Mouse (Mus musculus): Measurements from ENCODE around the gene Lmntd2.

The Lmntd2 gene

DNA sequence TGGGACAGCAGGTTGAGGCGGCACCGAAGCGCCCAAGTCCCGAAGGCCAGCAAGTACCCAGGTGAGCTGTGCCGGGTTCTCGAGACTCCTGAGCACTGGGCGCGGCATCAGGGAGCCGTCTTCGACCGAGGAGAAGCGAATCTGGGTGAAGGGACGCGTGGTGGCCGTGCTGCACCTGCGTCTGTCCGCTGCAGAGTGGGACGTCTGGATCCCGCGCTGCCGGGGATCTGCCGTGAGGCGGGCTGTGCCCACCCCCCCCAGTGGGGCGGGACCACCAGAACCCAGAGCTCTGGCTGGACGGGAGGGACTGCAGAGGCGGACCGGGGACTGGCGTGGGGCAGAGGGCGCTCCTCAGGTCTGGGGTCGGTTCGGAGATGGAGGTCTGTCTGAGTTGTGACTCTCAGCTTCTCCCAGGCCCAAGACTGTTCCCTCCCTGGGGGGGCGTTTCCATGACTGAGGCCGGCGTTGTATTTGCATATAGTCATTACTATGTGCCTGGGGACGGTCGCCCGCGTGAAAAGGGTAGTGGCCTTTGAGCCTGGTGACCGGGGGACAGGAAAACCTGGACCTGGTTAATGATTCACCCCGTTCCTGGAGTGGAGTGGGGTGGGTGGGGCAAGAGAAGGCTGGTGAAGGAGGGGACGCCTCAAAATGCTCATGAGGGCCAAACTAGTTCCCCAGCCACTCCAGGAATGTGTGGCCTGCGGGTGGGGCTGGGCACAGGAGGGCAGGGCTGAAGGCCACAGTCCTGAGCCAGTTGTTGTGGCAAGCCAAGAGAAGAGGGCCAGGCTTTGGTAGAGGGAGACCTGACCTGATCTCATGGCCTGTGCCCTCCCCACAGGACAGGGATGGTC, 2.2 kb upstream of the Lmntd2 start:
- peak; percentile 65 for DNase-seq (ENCODE audit: low read depth, low spot score)

DNA sequence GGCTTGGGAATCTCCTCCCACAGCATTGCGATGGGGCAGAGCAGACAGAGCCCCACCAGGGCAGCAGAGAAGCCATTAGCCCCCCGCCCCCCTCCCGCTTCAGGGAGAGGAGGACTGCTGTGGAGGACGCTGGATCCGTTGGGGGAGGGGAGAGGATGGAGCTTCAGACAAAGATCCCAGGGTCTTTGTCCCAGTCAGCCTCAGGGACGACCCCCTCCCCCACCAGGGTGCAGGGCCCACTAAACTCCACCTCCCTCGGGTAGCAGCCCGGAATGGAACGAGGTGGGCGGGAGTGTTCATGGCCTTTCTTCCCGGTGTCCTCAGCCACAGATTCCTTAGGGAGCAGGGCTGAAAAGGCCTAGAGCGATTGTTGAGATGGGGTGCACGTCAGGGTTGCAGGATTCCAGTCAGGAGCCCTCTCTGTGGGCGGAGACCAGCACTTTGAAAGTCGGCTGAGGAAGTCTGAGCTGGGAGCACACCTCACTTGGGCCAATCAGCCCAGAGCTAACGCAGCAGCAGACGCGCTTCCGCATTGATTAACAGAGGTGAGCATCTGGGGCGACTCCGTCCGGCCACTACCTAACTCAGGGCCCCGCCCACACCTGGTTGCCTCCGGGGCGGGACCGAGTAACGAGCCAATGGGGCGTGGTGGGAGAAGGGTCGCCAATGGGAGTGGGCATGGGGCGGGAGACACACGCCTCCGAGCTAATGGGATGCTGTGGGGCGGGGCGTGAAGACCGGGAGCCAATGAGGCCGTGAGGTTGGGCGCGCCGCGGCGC, 1.4 kb upstream of the Lmntd2 start, which contains the start of gene Rassf7:
TSS of gene Rassf7 (plus strand) at position 760 of the 779 bp plus-strand sequence.
- DNase-seq (ENCODE audit: low read depth, low spot score) = peak; percentile 99

DNA sequence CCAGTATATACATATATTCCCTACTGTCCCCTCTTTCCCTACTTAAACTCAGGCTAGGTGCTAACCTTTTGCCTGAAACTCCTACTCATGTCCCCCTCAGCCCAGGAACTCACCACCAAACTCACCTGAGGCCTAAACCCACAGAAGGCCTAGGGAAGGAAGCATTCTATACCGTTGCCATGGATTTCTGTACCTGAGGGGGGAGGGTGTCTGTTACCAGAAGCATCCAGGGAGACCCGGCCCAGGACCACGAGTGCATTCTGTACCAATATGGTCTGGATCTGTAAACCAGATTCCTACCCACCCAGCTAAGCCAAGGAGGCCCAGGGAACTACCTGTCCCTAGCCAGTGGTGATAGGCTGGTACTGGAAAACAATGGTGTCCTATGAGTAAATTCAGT, 430 bp upstream of the Lmntd2 start:
- no peak for DNase-seq (ENCODE audit: low read depth, low spot score)

DNA sequence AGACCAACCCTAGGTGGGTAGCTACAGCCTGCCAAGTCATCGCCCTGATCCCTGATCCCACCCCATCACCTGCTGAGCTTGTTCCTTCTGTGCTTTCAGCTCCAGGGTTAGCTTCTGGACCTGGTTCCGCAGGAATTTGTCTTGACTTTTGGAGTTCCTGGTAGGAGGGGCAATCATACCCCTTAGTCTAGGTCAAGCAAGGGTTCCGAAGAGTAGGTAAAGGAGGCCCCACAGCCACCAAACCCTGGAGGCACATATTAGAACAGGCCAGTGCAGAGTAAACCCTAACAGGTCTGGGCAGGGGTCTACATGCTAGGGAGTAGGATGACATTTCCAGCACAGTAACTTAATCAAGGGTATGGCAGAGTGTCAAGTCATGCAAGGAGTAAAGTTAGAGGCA, 747 bp downstream of the Lmntd2 start:
- no peak for DNase-seq (ENCODE audit: low read depth, low spot score)

DNA sequence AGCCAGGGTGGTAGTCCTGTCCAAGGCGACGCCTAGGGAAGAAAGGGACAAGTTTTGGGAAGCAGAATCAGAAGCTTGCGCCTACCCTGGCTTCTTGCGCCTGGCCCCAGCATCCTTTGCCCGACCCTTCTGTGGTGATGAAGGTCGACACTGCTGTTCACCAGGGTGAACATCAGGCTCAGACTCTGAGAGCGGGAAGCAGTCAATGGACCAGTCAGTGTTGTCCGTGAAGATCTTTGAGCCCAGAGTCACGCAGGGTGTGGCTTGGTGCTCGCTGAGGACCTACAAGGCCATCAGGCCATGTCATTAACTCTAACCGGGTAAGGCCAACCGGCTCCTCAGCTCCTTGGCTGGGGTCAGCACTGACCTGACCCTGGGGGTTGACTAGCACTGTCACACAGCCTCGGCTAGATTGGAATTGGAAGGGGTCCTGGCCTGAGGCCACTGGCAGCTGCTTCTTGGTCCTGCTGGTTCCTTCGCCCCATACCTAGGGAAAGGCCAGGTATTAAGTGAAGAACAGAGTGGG, 3.2 kb downstream of the Lmntd2 start:
- DNase-seq (ENCODE audit: low read depth, low spot score) = no peak

DNA sequence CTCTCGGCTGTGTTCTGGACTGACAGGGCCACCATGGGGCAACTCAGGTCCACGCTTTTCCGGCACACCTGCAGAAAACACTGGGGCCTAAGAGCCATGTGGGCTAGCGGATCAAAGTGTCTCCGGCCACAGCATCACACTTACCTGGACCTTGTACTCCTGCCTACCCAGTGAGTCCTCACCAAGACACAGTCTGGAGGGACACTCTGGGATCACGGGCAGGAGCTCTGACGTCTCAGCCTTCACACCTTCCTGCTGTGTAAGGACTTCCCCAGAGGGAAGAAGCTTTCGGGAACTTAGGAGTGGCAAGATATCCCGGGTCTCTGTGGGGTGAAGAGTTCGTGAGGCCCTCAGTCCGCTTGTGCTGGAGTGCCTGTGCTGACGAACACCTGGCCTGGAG, 3.7 kb downstream of the Lmntd2 start:
- no peak for DNase-seq (ENCODE audit: low read depth, low spot score)

DNA sequence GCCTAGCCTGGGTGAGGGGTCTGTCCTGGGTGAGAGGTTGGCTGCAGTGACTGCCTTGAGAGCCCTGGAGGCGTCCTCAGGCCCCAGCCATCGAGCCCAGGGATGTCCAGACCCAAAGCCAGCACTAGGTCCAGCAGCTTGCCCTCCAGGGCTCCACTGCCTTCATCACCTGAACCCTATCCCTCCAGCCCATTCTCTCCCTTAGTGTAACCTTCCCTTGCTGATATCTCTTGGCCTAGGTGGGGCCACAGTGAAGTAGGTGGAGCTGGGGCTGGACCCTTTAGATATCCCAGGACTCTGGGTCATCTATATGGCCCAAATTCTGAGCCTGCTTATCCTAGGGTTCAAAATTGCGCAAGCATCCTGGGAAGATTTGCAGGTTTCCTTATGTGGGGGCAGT, 4.4 kb downstream of the Lmntd2 start:
- no peak for DNase-seq (ENCODE audit: low read depth, low spot score)

DNA sequence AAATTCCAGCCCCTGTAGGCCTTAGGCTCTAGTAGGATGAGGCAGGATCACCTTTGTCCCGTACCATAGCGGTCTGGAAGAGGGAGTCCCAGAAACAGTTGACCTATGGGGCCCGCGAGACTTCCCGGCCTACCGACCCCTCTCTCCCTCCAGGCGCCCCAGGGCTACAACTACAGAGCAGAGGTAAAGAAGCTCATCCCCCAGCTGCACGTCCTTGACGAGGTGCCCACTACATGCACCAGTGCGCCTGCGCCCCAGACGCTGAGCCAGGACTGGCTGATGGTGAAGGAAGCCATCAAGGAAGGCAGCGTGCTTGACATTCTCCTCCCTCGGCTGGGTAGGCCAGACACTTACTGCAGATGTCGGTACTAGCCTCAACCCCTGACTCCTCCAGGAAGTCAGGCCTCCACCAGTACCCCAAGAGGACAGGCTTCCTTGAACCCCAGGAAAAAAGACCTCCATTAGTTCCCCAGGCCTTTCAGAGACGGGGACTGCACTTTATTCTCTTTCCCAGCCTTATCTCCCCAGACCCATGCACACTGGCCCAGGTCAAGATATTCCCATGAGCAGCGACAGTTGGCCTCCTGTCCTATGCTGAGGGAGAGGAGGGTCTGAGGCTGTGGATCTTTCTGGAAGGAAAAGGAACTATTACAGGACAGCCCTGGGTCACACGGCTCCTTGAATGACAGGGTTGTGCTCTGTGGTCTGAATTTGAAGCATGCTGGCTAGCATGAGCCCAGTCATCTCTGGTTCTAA, 7.5 kb downstream of the Lmntd2 start:
- DNase-seq (ENCODE audit: low read depth, low spot score) = no peak

DNA sequence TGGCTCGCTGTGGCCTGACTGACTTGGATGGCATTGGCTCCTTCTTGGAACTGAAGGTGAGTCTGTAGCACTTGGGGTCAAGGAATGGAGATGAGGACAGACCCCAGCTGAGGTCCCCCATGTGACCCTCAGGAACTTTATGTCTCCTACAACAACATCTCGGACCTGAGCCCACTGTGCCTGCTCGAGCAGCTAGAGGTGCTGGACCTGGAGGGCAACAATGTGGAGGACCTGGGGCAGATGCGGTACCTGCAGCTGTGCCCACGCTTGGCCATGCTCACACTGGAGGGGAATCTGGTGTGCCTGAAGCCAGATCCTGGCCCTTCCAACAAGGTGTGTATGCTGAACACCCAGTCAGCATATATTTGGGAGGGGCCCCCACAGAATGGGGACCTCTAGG, 8.4 kb downstream of the Lmntd2 start:
- DNase-seq (ENCODE audit: low read depth, low spot score) = no peak

DNA sequence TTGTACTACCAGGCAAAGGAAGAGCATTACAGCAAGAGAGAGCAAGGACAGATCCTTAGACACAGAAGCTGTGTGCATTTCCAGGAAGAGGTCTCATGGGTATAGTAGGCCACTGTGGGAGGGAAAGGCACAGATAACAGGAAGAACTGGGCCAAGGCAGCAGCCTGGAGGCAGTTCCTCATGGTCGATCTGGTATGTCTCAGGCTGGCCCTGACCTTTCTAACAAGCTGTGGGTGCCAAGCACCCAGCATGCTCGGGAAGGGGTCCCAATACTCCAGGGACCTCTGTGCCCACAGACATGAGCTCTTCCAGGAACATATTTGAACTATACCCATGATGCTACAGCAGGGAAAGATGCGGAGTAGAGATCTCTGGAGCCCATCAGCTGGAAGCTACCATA, 9.3 kb downstream of the Lmntd2 start:
- no peak for DNase-seq (ENCODE audit: low read depth, low spot score)

DNA sequence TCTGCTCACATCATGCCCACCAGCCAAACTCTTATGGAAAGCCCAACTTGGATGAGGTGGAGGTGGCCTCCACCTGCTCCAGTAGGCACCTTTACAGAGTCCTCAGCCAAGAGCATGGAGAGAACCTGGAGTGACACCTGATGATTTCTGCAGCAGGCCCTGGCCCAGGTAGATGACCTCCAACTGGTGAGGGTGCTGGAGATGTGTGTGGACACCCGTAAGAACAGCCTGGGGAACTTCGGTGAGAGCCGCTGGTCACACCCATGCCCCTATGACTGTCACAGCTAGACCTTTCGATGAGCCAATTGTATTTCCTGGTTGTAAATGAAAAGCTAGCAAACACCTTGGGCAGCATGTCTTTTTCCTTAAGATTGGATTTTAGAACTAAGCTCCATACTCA, 15.8 kb downstream of the Lmntd2 start:
- no peak for DNase-seq (ENCODE audit: low read depth, low spot score)

DNA sequence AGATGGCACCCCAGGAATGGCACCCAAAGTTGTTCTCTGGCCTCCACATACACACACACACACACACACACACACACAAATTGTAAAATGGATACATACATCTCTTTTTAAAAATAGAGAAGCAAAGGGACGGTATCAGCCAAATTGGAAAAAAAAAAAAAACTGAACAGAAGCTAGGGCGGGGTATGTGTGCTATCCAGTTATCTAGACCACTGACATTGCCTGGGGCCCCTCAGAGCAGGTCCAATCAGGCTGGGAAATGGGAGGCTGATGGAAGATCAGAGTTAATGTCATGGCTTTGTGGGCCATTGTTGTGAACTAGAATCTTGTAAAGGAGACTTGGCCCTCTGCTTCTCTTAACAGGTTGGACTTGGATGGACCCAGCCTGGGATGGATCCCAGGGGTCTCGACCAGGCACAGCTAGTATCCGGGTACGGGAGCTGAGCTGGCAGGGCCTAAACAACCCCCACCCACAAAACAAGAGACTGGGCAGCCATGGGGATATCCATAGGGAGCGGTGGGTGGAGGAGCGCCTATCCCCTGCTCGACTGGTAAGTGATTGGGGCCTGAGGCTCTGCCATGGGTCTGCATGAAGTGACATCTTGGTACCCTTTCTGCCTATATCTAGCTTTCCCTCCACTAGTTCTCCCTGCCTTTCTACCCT, 17.1 kb downstream of the Lmntd2 start:
- DNase-seq (ENCODE audit: low read depth, low spot score) = no peak

DNA sequence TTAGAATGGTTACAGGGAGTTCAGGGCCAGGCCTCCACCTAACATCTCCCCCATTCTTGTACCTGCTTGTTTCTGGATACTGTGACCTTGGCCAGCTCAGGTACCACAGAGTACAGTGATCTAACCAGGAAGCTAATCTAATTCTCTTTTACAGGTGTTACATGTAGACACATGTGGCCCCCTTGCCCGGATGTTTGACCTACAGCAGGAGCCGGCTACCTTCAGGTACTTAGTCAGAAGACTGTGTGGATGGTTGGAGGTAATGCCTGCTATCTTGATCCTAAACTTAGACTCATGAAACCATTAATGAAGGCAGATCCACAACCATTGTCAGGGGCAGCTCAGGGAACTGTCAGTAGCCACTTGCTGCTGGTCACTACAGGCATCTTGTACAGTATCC, 18.1 kb downstream of the Lmntd2 start:
- no peak for DNase-seq (ENCODE audit: low read depth, low spot score)

DNA sequence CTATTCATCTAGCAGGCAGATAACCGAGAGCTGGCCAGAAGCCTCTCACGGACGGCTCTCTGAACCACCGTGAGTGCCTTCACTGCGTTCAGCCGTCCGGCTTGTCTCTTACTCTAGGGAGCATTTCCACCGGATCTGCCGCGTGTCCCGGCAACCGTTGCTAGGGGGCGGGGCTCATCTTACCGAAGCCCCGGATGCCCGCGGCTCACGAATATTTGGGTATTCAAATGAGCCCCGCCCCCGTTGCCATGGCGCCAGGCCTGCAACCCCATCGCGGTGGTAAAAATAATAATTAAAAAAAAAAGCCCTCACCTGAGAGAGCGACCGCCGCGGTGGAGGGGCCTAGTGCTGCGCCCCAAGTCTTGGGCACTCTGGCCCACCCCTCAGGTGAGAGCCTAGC, 19.1 kb downstream of the Lmntd2 start:
- peak; percentile 90 for DNase-seq (ENCODE audit: low read depth, low spot score)

DNA sequence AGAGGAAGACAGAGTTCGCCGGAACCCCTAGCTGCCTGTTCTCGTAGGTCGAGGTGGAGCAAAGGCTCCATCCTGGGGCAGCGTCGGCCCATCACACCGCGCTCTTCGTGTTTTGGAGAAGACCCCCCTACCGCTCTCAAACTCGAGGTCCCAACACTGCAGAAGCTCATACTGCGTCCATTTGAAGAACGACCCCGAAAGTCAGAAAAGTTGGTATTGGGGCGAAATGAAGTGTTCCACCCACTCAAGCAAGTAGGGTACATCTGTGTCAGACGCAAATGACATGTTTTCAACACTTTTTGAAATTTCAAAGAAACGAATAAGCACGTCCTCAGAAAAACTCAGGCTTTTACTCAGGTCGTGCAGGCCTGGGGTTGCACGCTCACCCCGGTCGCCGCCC, 19.5 kb downstream of the Lmntd2 start:
- no peak for DNase-seq (ENCODE audit: low read depth, low spot score)

DNA sequence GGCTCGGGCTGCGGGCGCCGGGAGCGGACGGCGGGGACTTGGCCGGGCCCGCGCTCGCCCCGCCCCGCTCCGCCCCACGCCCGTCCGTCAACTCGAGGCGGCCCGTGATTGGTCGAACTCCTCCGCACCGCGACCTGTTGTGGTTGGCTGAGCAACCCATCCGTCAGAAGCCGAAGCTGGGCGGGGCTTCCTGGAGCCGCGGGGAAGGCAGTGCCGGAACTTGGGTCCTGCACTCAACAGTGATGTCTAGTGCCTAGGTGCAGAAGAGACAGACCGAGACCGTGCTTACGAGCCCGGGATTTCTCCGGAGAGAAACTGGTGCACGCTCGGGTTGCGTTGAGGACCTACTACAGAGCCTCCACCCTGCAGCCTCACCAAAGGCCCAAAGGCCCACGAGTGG, 19.9 kb downstream of the Lmntd2 start, which contains the start of the genes Hras and Lrrc56:
TSS of gene Hras (minus strand) at position 58 of the 400 bp plus-strand sequence.
TSS of gene Lrrc56 (plus strand) at position 210 of the 400 bp plus-strand sequence.
- peak; percentile 97 for DNase-seq (ENCODE audit: low read depth, low spot score)

DNA sequence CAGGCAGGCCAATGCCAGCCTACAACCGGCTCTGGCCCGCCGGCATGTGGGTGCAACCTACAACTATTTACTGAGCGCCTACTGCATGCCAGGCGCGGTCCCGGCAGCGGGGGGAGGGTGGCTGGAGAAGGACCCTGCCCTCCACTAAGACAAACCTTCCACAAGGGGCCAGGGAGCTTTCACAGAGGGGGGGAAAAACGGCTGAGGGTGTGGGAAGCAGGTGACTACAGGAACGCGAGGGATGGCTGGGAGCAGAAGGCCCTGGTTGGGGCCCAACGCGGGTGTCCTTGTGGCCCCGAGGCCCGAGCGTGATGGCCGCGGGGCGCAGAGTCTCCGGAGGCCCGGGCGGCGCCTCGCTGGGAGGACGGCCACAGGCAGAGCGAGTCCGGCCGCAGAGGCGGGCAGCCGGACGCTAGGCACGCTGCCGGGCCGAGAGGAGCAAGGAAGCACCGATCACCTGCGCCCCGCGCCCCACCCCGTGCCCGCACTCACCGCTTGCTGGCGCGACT, 20.5 kb downstream of the Lmntd2 start:
- DNase-seq (ENCODE audit: low read depth, low spot score) = peak; percentile 51

DNA sequence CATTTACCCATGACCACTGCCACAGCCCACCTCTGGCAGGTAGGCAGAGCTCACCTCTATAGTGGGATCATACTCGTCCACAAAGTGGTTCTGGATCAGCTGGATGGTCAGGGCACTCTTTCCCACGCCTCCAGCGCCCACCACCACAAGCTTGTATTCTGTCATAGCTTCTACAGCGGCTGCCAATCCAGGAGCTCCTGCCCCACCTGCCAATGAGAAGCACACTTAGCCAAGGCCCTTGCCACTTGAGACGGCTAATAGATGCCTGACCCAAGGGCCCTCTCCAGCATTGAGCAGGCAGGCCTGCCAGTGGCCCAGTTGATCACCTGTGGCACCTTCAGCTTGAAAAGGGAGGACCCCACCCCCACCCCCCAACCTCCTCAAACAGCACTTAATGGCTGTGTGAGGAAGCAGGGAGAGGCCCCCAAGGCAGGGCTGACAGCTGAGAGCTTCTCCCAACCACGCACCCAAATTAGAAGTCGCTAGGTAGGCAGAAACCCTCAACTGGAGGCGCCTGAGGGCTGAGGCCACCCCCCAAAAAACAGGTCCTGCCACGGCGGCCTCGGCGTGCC, 21.0 kb downstream of the Lmntd2 start:
- DNase-seq (ENCODE audit: low read depth, low spot score) = no peak

DNA sequence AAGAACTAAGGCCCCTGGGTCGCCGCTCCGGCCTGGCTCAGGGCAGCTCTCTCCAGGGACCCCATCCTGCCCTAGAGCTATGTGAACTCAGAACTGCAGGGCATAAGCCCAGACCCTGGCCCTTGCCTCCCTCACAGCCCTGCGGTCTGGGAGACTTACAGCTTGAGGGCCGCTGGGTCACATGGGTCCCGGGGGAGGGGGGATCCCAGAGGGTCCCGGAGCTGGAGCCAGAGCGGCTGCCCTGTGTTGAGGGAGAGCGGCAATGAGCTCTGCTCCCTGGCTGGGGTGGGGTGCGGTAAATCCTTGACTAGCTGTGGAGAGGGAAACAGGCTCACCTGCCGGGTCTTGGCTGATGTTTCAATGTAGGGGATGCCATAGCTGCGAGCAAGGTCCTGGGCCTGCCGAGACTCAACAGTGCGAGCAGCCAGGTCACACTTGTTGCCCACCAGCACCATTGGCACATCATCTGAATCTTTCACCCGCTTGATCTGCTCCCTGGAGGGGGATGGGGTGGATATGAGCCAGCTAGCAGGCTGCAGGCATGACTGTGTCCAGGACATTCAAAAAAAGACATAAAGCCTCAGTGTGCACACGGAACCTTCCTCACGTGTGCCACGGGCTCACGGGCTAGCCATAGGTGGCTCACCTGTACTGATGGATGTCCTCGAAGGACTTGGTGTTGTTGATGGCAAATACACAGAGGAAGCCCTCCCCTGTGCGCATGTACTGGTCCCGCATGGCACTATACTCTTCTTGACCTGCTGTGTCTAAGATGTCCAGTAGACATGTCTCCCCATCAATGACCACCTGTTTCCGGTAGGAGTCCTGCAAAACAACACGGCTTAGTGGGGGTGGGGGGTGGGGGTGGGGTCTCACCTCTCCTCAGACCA, 21.8 kb downstream of the Lmntd2 start:
- no peak for DNase-seq (ENCODE audit: low read depth, low spot score)

DNA sequence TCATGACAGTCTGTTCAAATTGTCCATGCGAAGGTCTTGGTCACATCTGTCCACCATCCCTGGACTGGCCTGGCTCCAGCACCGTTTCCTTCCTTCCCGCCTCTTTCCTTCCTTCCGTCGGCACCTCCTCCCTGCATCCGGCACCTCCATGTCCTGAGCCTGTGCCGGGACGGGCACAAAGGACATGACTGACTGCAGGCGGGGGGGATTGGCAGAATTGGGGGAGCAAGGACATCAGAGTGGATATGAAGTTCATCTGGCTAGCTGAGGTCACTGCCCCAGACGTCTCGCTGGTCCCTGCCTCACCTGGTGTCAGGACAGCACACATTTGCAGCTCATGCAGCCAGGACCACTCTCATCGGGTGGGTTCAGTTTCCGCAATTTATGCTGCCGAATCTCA, 22.8 kb downstream of the Lmntd2 start:
- DNase-seq (ENCODE audit: low read depth, low spot score) = no peak
